Mouse (Mus musculus): ENCODE measurements at regions not wholly inside any gene's neighbourhood (a gene's known extent, or its start where the extent isn't known, plus 50 kb on each side); places are given as distances from the start of the nearest gene placed in this dataset.

DNA sequence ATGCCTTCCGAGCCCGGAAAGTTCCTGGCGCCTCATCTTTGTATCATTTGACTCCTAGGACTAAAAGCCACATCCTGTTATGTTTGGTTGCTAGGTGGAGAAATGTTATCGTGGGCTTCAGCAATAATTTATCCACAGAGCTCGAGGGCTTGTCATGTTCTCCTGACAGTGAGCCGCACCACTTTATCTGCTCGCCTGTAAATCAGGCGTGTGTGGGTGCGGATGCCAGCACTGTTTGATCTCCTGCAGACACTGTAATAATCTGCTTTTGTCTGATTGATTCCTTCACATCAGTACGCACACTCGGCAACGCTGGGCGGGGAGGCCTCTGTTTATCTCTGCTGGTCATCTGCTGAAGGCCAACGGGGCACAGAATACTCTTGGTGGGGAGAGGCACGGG is 178.5 kb upstream of the Zfp64 start:
- DNase-seq (ENCODE audit: low spot score): no peak

- peak; percentile 11 for DNase-seq (ENCODE audit: low spot score)
Observed at GRCm38 (mm10) chr2:169125476-169125875, 170.1 kb upstream of the Zfp64 start.

GRCm38 (mm10) chr2:169122887-169123286 is 167.5 kb upstream of the Zfp64 start:
- DNase-seq (ENCODE audit: low spot score): no peak

DNA sequence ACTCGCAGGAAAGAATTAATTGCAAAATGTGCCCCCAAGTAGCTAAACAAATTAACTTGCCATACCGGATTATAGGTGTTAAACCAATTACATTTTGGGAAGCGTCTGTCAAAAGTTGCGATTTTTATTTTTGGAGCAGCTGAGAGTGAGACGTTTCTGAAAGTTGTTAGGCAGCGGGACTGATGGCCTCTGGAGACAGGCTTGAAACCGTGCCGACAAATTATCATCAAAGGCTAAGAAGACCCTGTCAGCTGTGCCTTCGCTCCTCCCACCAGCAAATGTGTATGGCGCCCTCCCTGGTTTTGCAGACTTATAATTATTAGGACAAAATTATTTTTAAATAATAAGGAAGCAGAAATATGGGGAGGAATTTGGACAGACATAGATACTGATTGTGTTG is 161.5 kb upstream of the Zfp64 start:
- DNase-seq (ENCODE audit: low spot score): no peak

DNA sequence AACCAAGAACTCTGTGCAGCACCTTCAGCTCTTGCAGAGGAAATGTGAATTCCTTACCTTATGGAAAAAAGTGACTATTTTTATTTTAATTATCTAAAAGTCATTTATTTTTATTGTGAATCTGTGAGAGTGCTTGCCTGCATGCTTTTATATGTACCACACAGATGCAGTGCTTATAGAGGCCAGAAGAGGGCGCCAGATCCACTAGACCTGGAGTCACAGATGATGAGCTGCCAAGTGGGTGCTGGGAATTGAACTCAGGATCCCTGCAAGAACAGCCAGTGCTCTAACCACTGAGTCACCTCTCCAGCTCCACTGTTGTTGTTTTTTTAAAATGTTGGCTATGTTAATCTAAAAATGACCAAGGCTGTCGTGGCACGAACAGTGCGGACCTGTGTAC is 153.7 kb upstream of the Zfp64 start:
- no peak for DNase-seq (ENCODE audit: low spot score)

GRCm38 (mm10) chr2:169108037-169108436 is 152.7 kb upstream of the Zfp64 start:
- peak; percentile 21 for DNase-seq (ENCODE audit: low spot score)

DNA sequence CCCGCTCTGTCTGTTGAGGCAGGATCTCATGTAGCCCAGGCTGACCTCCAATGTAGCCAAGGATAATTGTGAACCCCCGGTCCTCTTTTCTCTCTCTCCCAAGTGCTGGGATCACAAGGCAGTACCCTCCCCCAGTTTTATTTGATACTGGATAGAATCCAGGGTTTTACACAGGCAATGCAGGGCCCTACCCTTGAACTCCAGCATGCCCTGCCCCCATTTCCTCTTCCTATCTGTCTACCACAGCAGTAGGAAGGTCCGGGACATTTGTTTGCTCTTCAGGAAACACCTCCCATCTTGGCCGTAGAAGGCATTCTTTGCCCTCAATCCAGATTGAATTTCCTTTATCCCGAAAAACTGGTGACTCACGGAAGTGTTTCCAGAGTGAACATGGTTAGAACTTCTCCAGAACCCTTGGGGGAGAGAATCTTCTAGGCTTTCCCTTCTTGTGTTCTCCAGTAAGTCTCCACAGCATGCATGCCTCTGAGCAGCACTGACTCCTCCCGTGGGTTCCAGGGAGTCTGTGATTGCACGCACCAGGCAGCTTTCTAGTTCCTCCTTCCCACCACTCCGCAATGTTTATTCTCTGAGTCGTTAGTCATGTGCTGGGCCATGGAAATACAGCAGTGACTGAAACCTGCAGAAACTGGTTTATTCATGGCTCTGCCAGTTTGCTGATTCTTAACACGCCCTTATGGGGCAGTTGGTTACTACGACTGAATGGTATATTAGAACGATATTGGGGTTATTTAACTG is 146.3 kb upstream of the Zfp64 start:
- no peak for DNase-seq (ENCODE audit: low spot score)

DNA sequence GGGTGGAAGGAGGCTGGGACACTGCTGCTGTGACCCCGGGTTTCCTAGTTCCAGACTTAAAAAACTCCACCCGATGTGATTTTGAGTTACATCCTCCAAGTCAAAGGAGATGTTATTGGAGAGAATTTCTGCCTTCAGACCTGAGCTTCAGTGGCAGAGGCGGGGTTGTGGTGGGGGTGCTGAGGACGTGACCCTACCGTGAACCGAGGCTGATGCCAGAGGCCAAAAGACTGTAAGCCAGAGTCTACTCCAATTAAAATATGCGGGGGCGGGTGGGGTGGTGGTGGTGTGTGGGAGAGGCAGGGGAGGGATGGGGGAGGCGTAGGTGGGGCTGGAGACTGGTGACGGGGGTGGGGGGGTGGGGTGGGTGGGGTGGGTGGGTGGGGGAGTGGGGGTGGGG is 145.1 kb upstream of the Zfp64 start:
- no peak for DNase-seq (ENCODE audit: low spot score)

- DNase-seq (ENCODE audit: low spot score): no peak
Observed at GRCm38 (mm10) chr2:169099678-169100077, 144.3 kb upstream of the Zfp64 start.

- DNase-seq (ENCODE audit: low spot score): no peak
Observed at GRCm38 (mm10) chr2:169098591-169098990, 143.2 kb upstream of the Zfp64 start.

GRCm38 (mm10) chr2:169094011-169094754 is 138.8 kb upstream of the Zfp64 start:
- DNase-seq (ENCODE audit: low spot score): no peak

- DNase-seq (ENCODE audit: low spot score): no peak
Observed at GRCm38 (mm10) chr2:169090256-169090655, 134.9 kb upstream of the Zfp64 start.

DNA sequence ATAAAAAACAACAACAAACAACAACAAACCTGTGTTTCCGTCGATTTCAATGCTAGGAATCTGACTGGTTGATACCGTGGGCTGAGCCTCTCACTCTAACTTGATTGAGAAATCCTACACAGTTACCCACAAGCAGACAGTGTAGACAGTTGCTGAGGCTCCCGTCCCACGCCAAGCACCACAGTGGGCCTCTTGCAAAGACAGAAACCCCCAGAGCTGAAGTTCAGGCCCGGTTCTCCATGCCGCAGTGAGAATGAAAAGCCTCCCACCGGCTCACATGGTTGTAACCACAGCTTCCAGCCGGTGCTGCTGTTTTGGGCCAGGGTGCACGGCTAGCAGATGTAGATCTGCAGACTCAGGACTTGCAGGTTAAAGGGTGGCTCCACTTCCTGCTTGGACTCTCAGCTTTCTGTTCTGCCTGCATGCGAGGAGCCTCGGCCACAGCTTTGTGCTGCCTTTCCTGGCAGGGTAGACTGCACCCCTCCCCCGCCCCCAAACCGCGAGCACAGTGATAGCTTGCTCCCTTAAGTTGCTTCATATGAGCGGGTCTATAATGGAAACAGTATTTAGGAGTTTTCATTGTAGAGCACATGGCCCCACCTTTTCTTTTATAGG is 133.6 kb upstream of the Zfp64 start:
- peak; percentile 4 for DNase-seq (ENCODE audit: low spot score)

GRCm38 (mm10) chr2:169088301-169088700 is 132.9 kb upstream of the Zfp64 start:
- DNase-seq (ENCODE audit: low spot score): no peak

DNA sequence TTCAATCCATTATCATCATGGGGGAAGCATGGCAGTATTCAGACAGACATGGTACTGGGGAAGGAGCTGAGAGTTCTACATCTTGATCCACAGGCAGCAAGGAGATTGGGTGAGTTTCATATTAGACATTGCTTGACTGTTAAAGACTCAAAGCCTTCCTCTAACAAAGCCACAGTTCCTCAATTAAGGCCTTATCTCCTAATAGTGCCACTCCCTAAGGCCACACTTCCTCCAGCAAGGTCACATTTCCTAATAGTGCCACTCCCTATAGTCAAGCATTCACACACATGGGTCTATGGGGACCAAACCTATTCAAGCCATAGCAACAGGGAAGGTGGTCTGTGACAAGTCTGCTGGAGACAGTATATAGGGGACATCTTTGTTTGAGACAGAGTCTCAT is 115.9 kb upstream of the Zfp64 start:
- no peak for DNase-seq (ENCODE audit: low spot score)

- no peak for DNase-seq (ENCODE audit: low spot score)
Observed at GRCm38 (mm10) chr2:169065166-169065698, 109.8 kb upstream of the Zfp64 start.

DNA sequence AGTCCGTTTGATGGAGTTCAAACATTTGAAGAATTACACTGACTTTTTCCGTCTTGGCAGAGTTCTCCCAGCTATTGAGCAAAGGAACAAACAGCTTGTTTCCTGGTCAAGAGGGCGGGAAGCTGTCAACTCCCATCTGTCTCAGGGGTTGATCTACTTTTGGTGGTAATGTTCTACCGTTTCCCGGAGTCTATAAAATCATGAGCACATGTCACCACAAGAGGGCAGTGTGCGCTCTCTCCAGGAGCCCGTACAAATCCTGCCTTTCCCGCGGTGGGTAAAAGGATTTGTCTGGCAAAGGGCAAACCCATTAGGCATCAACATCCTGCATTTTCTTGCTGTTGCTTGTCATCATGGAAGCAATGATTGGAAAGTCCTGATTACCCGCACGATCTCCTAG is 106.1 kb upstream of the Zfp64 start:
- DNase-seq (ENCODE audit: low spot score): peak; percentile 76

- DNase-seq (ENCODE audit: low spot score): peak; percentile 10
Observed at GRCm38 (mm10) chr2:169060495-169060894, 105.1 kb upstream of the Zfp64 start.

DNA sequence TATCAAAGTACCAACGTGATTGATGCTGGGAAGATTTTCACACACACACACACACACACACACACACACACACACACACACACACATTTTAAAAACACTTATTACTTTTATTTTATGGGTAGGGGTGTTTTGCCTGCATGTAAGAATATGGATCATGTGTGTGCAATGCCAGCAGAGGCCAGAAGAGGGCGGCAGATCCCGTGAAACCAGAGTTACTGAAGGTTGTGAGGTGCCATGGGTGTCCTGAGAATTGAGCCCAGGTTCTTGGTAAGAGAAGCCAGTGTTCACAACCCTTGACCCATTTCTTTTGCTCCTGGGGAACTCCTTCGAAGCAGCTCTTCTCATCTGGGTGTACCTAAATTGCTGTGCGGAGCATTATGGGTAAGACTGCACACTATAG is 102.4 kb upstream of the Zfp64 start:
- DNase-seq (ENCODE audit: low spot score): no peak

GRCm38 (mm10) chr2:169049947-169050346 is 94.6 kb upstream of the Zfp64 start:
- DNase-seq (ENCODE audit: low spot score): peak; percentile 45

DNA sequence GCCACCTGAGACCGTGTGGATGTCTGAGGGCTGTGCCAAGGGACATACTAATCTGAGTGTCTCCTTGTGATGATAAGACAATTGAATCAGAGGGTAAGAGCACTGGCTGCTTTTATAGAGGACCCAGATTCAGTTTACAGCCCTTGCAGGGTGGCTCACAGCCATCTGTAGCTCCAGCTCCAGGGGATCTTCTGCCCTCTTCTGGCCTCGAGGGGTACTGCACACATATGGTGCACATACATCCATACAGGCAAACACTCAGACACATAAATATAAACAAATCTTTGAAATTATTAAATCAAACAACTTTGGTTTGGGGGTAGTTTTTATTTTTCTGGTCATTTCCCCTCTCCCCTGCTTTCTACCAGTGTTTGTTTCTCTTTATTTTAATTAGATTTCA is 86.4 kb upstream of the Zfp64 start:
- no peak for DNase-seq (ENCODE audit: low spot score)

GRCm38 (mm10) chr2:169037975-169038374 is 82.6 kb upstream of the Zfp64 start:
- DNase-seq (ENCODE audit: low spot score): no peak

- DNase-seq (ENCODE audit: low spot score): no peak
Observed at GRCm38 (mm10) chr2:169037519-169037918, 82.1 kb upstream of the Zfp64 start.

Measured in layer of hippocampus, adult 11-12 months (tissue).